Mouse (Mus musculus): ENCODE measurements around the gene Ddx39.

Gene Ddx39

GRCm38 (mm10) chr8:83737346-83737745, 22.4 kb downstream of the Ddx39 start:
- DNase-seq (ENCODE audit: low spot score in 2 of 2), result no peak

- DNase-seq (ENCODE audit: low spot score in 2 of 2), result peak in 1 of 2 experiments; percentile 23
Observed at GRCm38 (mm10) chr8:83737852-83738562, 23.0 kb downstream of the Ddx39 start.

- no peak for DNase-seq (ENCODE audit: low spot score in 2 of 2)
Observed at GRCm38 (mm10) chr8:83738949-83739710, 24.2 kb downstream of the Ddx39 start.

- no peak for DNase-seq (ENCODE audit: low spot score in 2 of 2)
Observed at GRCm38 (mm10) chr8:83739711-83740468, 24.9 kb downstream of the Ddx39 start.

- DNase-seq (ENCODE audit: low spot score in 2 of 2), result no peak
Observed at GRCm38 (mm10) chr8:83740586-83740975, 25.6 kb downstream of the Ddx39 start.

GRCm38 (mm10) chr8:83740976-83741741, 26.2 kb downstream of the Ddx39 start, which contains the start of gene Adgre5:
TSS of gene Adgre5 (minus strand) at chr8:83741326.
- DNase-seq (ENCODE audit: low spot score in 2 of 2), result no peak

- DNase-seq (ENCODE audit: low spot score in 2 of 2), result no peak
Observed at GRCm38 (mm10) chr8:83741849-83742655, 27.1 kb downstream of the Ddx39 start.

- no peak for DNase-seq (ENCODE audit: low spot score in 2 of 2)
Observed at GRCm38 (mm10) chr8:83742968-83743367, 28.0 kb downstream of the Ddx39 start.

- DNase-seq (ENCODE audit: low spot score in 2 of 2), result no peak
Observed at GRCm38 (mm10) chr8:83744070-83744469, 29.1 kb downstream of the Ddx39 start.

GRCm38 (mm10) chr8:83747661-83748346, 32.8 kb downstream of the Ddx39 start:
- DNase-seq (ENCODE audit: low spot score in 2 of 2), result peak; percentile 11 to 20

- no peak for DNase-seq (ENCODE audit: low spot score in 2 of 2)
Observed at GRCm38 (mm10) chr8:83748708-83749107, 33.7 kb downstream of the Ddx39 start.

GRCm38 (mm10) chr8:83749265-83749664, 34.3 kb downstream of the Ddx39 start:
- no peak for DNase-seq (ENCODE audit: low spot score in 2 of 2)

- no peak for DNase-seq (ENCODE audit: low spot score in 2 of 2)
Observed at GRCm38 (mm10) chr8:83754149-83754548, 39.2 kb downstream of the Ddx39 start.

- no peak for DNase-seq (ENCODE audit: low spot score in 2 of 2)
Observed at GRCm38 (mm10) chr8:83756273-83756672, 41.3 kb downstream of the Ddx39 start.

- DNase-seq (ENCODE audit: low spot score in 2 of 2), result no peak
Observed at GRCm38 (mm10) chr8:83757084-83757607, 42.2 kb downstream of the Ddx39 start.

GRCm38 (mm10) chr8:83758298-83758697, 43.3 kb downstream of the Ddx39 start:
- DNase-seq (ENCODE audit: low spot score in 2 of 2), result no peak

GRCm38 (mm10) chr8:83759231-83759759, 44.3 kb downstream of the Ddx39 start:
- no peak for DNase-seq (ENCODE audit: low spot score in 2 of 2)

- no peak for DNase-seq (ENCODE audit: low spot score in 2 of 2)
Observed at GRCm38 (mm10) chr8:83764116-83764515, 49.1 kb downstream of the Ddx39 start.

- DNase-seq (ENCODE audit: low spot score in 2 of 2), result no peak
Observed at GRCm38 (mm10) chr8:83764717-83765116, 49.7 kb downstream of the Ddx39 start.

GRCm38 (mm10) chr8:83765663-83766062, 50.7 kb downstream of the Ddx39 start:
- no peak for DNase-seq (ENCODE audit: low spot score in 2 of 2)

Measured in frontal cortex, postnatal 25 days (tissue).